Mouse (Mus musculus) natural killer cell, adult 2 months (primary cell): ENCODE measurements around the gene Boc.

ENCODE experiments used
- DNase-seq, 2 experiments: peaks; one replicate each; pipeline ENCODE4 v3.0.0; 2022; ENCODE audit warnings: low spot score in 2 of 2

Gene Boc

DNA sequence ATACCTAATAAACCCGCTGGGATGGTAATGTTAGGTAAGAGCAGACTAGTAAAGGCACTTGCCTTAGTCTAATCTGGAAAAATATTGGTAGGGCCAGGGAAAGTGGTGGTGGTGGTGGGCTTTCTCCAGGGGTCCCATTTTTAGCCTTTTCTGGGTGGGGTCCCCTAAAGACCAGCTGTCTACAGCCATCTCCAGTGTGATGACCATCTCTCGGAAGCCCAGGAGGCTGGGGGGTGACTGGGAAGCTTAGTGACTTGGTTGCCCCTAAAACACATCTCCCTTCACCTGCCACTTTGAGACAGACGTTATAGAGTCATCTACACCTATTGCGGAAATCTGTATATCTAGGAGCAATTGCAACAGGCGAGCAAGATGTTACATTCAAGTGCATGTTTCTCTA is 6.0 kb downstream of the Boc start:
- DNase-seq = no peak

DNA sequence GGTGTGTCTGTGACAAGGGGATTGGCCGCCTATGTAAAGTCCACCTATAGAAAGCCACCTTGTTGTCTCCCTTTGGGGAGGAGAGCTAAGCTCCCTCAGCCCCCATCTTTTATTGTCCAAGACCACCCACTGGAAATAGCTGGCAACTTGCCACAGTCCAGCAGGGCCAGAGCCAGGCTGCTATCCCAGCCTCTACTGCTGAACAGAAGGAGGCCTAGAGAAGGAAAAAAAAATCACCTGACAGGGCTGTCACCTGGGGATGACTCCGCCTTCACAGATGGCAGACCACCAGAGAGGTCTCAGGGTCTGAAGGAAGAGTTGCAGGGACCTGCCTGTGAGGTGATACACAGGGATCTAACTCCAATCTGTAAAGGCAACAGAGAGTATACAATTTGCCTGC is 6.7 kb downstream of the Boc start:
- no peak for DNase-seq

- no peak for DNase-seq
Observed at GRCm38 (mm10) chr16:44551491-44551890, 7.2 kb downstream of the Boc start.

DNA sequence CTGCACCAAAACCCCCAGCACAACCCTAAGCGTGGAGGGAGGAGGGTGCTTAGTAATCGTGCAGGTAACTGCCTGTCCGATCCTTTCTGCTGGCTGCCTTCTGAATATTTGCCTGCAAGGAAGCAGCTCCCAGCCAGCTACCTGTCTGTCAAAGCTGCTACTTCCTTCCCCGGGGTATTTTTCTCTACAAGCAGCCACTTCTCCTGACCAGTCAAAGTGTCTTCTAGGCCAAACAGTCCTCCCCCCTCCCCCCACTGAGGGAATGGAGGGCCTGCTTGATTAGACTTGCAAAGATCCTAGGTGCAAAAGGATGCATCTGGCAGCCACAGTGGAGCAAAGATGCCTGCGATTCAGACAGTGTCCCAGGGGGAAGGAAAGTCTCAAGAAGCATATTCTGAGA is 7.9 kb downstream of the Boc start:
- DNase-seq = no peak

- no peak for DNase-seq
Observed at GRCm38 (mm10) chr16:44549867-44550679, 8.6 kb downstream of the Boc start.

DNA sequence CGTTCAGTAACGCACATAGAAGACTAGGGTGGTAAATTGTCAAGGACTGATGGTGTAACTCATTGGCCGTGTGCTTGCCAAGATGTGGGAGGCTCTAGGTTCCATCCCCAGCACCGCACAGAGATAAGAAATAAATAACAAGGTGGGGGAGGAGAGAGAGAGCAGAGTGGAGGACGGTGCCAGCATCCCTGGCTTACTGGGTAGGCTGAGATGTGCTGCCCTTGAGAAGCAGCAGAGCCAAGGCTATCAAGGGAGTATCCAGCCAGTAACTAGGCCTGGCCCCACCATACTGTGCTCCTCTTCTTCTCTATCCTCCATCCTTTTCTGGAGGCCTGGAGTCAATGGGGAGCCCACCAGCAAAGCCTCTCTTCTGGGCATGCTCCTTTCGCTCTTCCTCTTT is 9.3 kb downstream of the Boc start:
- DNase-seq = no peak

- no peak for DNase-seq
Observed at GRCm38 (mm10) chr16:44547976-44548375, 10.7 kb downstream of the Boc start.

GRCm38 (mm10) chr16:44546831-44547230 is 11.9 kb downstream of the Boc start:
- peak; percentile 28 to 46 for DNase-seq

DNA sequence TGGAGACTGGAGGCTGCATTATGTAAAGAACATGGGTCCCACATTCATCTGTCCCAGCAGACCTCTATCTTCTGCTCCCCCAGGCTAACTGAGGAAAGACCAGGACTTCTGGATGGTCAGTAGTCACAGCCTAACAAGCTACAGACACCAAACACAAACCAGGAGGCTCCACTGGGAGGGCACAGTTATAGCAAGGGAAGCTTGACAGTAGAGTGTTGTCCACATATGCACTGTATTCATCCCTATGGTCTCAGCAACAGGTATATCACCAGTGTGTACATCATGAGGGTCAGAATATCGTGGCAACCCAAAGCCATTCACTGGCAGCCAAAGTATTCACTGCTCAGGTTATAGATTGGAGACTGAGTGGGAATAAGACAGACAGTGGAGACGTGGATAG is 12.8 kb downstream of the Boc start:
- no peak for DNase-seq

DNA sequence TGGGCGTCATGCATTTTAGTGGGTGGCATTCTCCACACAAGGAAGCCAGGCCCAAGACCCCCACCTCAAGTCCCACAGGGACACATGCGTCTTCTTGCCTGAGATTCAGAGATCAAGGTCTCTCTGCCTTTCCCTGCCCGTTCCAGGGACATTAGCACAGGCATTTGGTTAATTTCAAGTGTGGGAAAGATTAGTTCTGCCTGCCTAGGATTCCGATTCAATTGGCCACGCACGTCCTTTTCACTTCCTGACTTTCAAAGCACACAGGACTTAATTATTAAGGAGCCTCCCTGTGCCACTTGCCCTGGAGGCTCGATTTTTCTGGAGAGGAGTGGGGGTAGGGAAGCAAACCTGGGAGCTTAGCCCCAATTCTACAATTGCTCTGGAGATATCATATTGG is 13.5 kb downstream of the Boc start:
- no peak for DNase-seq

- no peak for DNase-seq
Observed at GRCm38 (mm10) chr16:44543098-44543497, 15.6 kb downstream of the Boc start.

DNA sequence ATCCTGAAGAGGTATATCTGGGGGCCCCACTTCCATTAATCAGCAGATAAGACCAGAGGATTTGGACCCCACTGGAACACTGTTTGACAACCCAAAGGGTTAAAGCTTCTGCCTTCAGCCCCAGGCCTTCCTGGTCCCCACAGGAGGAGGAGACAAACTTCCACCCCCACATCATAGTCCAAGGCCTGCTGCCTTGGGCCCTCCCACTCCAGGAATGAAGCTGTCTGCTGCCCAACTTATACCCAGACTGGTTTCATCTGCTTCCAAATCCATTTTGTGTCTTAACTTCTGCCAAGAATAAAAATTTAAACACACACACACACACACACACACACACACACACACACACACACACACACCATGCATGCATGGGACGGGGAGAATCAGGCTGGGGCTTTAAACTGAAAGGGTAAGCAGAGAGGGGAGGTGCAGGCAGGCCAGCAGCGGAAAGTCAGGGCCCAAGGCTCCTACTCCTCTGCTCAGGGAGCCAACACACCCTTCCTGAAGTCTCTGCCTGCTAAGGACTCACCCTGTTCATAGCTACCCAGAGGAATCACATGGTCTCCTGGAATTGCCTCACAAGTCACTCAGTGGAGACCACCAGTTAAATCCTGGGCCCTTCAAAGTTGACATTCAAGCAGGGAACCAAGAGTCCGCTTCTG is 16.5 kb downstream of the Boc start:
- DNase-seq = no peak

DNA sequence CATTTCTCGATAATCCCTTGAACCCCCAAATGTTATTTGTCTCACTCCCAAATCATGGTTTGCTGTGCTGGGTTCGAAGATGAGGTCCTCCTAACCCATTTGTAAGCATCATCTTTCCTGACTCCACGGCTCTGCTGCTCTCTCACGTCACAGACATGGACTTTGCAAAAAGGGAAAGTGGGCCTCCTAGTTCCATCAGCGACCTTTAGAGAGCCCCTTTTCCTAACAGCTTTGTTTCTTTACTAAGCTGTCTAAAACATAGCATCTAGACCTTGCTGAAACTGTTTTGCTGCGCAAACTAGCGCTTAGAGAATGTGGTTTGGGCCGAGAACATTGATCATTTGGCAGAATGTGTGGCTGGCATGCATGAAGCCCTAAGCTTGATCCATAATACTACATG is 19.1 kb downstream of the Boc start:
- no peak for DNase-seq

GRCm38 (mm10) chr16:44538401-44539395 is 20.0 kb downstream of the Boc start:
- no peak for DNase-seq

GRCm38 (mm10) chr16:44534122-44534521 is 24.6 kb downstream of the Boc start:
- no peak for DNase-seq

DNA sequence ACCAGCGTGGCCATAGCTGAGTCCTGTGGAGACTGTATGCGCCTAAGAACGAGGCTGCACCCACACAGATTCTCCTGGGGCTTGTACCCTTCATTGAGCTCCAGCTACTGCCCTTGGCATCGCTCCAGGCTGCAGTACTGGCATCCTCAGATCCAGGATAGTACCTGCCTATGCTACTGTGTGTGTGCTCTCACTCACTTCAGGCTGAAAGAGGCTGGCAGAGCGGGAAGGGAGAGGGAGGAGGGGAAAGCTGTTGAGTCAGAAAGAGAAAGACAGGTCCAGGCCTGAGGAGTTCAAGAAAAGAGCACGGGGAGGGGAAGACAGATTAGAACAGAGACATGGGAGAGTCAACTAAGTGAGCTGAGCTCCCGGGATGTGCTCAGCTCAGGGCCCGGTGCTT is 25.2 kb downstream of the Boc start:
- no peak for DNase-seq

DNA sequence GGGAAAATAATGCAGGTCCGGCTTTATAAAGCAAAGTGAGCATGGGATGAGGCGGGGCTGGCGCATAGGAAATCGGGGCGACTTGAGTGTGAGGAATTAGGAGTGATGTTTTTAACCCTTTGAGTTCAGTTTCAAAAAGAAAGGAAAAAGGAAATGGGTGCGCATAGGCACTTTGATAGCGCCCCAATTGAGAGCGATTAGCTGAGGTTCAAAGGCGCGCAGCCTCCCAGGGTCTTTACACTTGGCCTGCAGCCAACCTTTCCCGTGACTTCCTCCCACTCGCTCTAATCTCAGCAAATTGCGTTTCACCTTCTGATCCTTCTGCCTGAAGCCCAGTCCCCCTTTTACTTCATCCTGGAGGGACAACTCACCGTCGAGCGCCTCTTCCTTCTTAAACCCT is 25.8 kb downstream of the Boc start:
- DNase-seq = no peak

- no peak for DNase-seq
Observed at GRCm38 (mm10) chr16:44531239-44531797, 27.4 kb downstream of the Boc start.

GRCm38 (mm10) chr16:44530829-44531228 is 27.9 kb downstream of the Boc start:
- no peak for DNase-seq

DNA sequence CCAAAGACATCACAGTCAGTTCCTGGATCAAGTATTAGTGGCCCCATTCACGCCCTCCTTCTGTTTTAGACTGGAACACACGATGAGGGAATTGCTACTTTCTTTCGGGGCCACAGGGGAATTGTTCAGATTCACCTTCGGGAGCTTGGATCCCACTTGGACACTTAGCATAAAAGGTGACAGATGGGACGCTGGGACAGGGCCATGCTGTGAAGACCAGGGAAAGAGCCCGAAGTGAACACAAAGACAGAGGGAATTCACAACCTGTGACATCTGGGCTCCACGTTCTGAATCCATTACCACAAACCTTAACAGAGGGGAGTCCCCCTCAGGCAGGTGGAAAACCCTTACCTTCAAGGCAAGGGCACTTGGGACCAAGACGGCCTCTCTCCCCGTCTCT is 28.5 kb downstream of the Boc start:
- no peak for DNase-seq

DNA sequence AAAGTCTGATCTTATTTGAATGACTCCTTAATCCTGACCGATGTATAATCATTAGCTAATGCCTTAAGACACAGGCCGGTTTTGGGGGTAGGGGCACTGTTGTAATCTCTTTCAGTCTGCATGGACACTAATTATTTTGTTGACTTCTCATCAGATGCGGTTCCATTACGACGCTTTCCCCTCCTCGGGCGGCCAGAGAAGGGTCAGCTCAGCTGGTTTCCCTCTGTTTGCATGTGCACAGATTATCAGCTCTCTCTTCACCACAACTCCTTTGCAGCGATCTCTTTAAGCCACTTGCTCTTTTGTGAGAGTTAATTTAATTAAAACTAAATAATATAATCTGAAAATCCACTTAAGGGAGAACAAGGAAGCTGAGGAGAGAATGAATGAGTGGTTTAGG is 29.0 kb downstream of the Boc start:
- DNase-seq = no peak

GRCm38 (mm10) chr16:44528955-44529354 is 29.7 kb downstream of the Boc start:
- DNase-seq = no peak
